Mouse (Mus musculus) CH12.LX (cell line): ENCODE results near the gene Myo1a.

Experiments used
- CTCF ChIP-seq, 2 experiments: IDR thresholded peaks in 1 of 2; conservative IDR thresholded peaks in 1 of 2; 2 replicates each; pipeline ENCODE4 v1.5.1; 2011 to 2012; ENCODE audit warnings: low read depth in 2 of 2, low read length in 2 of 2, improper control_type of control experiment in 1 of 2, inconsistent platforms in 1 of 2, mild to moderate bottlenecking in 1 of 2, moderate library complexity in 1 of 2
- E2F4 ChIP-seq: IDR thresholded peaks from 2 replicates; pipeline ENCODE4 v1.6.1; 2011; ENCODE audit warnings: low read depth, low read length, improper control_type of control experiment; ENCODE audit not compliant: insufficient replicate concordance
- ELF1 ChIP-seq: IDR thresholded peaks from 2 replicates; pipeline ENCODE4 v1.6.1; 2014; ENCODE audit warnings: low read depth, mild to moderate bottlenecking, inconsistent platforms, low read length, improper control_type of control experiment
- EP300 ChIP-seq: IDR thresholded peaks from 2 replicates; pipeline ENCODE4 v1.6.1; 2011; ENCODE audit warnings: low read length, improper control_type of control experiment
- HCFC1 ChIP-seq: IDR thresholded peaks from 2 replicates; pipeline ENCODE4 v1.6.1; 2012; ENCODE audit warnings: low read depth, mild to moderate bottlenecking, inconsistent platforms, low read length, improper control_type of control experiment
- JUN ChIP-seq: IDR thresholded peaks from 2 replicates; pipeline ENCODE4 v1.6.1; 2011; ENCODE audit warnings: low read depth, mild to moderate bottlenecking, low read length, improper control_type of control experiment, moderate library complexity; ENCODE audit not compliant: insufficient read depth
- POLR2A ChIP-seq: IDR thresholded peaks from 2 replicates; pipeline ENCODE4 v1.6.1; 2011; ENCODE audit warnings: low read depth, mild to moderate bottlenecking, improper control_type of control experiment, low read length
- POLR2AphosphoS2 ChIP-seq: IDR thresholded peaks from 2 replicates; pipeline ENCODE4 v1.6.1; 2011; ENCODE audit warnings: low read depth, low read length, improper control_type of control experiment
- RAD21 ChIP-seq: IDR thresholded peaks from 2 replicates; pipeline ENCODE4 v1.6.1; 2011; ENCODE audit warnings: low read depth, mild to moderate bottlenecking, low read length, improper control_type of control experiment, moderate library complexity
- SMC3 ChIP-seq: IDR thresholded peaks from 2 replicates; pipeline ENCODE4 v1.6.1; 2011; ENCODE audit warnings: low read depth, low read length, improper control_type of control experiment
- TBP ChIP-seq: conservative IDR thresholded peaks from 2 replicates; pipeline ENCODE4 v1.6.1; 2011; ENCODE audit warnings: low read depth, low read length, improper control_type of control experiment
- TCF12 ChIP-seq: IDR thresholded peaks from 2 replicates; pipeline ENCODE4 v1.6.1; 2014; ENCODE audit warnings: low read depth, mild to moderate bottlenecking, inconsistent platforms, low read length, improper control_type of control experiment
- USF1 ChIP-seq: IDR thresholded peaks from 2 replicates; pipeline ENCODE4 v1.6.1; 2014; ENCODE audit warnings: low read depth, mild to moderate bottlenecking, inconsistent platforms, low read length, improper control_type of control experiment
- ZNF384 ChIP-seq: IDR thresholded peaks from 2 replicates; pipeline ENCODE4 v1.6.1; 2012; ENCODE audit warnings: low read depth, low read length, improper control_type of control experiment, inconsistent platforms

- TF ChIP-seq CTCF (conservative IDR thresholded peaks at IDR 0.05 in 1 of 2, IDR thresholded peaks at IDR 0.05 in 1 of 2; ENCODE audit: low read depth in 2 of 2, low read length in 2 of 2), result no peak
- TF ChIP-seq POLR2A, result no peak
- TF ChIP-seq SMC3, result no peak
- TF ChIP-seq RAD21, result no peak
- no peak for TF ChIP-seq EP300
- no peak for TF ChIP-seq TBP
- no peak for TF ChIP-seq TCF12
- TF ChIP-seq ZNF384, result no peak
- no peak for TF ChIP-seq E2F4
- TF ChIP-seq POLR2AphosphoS2, result no peak
- no peak for TF ChIP-seq HCFC1
- TF ChIP-seq JUN, result no peak
- TF ChIP-seq USF1, result no peak
- TF ChIP-seq ELF1, result no peak
Measured at GRCm38 (mm10) chr10:127705783-127706182, 813 bp downstream of the Myo1a start.
